Mouse (Mus musculus) heart, postnatal 10 days (tissue): ENCODE results near the gene Serpina10. TPM values are rescaled to one million over a fixed set of nuclear protein-coding genes. Genes with fewer than 3 reads are reported as not detected.
"Not testable (repeated sequence)": the region's sequence is repeated elsewhere in the genome, so short reads cannot be mapped to it uniquely, and the experiment has no call there.

ENCODE experiments used
- DNase-seq, 2 experiments: peaks; one replicate each; pipeline ENCODE4 v3.0.0; 2021
- intact Hi-C: fragments of 180-260 bp; cut with DNase I; formaldehyde crosslinking; loops from one replicate; pipeline ENCODE4 v1.15.1; 2025
- total RNA-seq, 2 experiments: library from RNA; stranded (reverse); gene quantifications; 2 replicates each; pipeline ENCODE4 v1.2.3; 2021

Gene Serpina10
- total RNA-seq, 2 experiments from 2014 or later: not detected

DNA sequence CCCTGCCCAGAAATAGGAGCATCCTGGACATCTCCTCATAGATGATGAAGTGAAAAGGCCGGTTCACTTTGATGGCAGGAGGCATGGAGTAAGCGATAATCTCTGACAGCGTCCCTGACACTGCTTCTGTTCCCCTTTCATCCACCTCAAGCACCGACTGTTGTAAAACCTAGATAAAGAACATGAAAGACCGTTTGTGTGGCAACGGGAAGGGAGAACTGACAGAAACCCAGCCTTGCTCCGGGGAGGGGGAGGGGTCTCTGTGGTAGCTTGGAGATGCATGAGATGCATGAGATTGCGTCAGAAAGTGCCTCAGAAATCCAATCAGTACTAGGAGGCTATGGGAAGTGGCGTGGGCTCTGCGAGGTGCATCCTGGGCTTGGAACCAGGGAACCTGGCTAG lies 14.4 kb downstream of the Serpina10 start:
- intact Hi-C loops: no loop called here

DNA sequence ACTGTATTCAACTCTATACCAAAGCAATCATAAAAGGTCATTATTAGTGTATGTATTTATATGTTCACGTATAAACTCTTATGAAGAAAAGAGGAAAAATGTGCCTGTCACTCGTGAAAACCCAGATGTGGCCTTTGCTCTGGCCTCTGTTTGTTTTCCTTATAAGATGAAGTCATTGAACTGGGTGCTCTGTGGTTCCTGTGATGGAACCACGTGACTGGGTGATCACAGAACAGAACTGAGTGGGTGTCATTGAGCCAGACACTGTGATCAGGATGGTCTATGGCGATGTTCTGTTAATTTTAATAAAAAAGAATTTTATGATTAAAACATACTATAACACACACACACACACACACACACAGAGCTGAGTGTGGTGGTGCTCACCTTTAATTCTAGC lies 15.5 kb downstream of the Serpina10 start:
- no peak for DNase-seq
- intact Hi-C loops: no loop called here

More for the DNA sequence above, 14.4 kb downstream of the Serpina10 start:
- no peak for DNase-seq

DNA sequence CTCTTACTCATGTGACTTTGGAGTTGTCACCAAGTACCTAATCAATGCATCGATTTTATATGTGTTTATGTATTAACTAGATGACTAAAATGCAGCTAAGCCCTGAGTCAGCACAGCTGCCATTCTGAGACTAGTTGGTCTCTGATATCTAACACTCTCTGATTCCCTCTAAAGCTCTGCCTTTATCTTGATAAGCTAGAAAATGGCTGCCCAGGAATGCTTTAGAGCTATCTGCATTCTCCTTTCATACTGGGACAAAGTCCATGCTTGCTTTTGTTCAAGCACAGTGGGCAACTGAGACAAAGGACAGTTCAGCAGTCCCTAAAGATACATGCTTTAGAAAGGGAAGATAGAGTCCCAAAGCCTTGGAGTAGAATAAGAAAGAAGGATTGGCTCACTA lies 16.1 kb downstream of the Serpina10 start:
- DNase-seq: no peak
- intact Hi-C loops: no loop called here

DNA sequence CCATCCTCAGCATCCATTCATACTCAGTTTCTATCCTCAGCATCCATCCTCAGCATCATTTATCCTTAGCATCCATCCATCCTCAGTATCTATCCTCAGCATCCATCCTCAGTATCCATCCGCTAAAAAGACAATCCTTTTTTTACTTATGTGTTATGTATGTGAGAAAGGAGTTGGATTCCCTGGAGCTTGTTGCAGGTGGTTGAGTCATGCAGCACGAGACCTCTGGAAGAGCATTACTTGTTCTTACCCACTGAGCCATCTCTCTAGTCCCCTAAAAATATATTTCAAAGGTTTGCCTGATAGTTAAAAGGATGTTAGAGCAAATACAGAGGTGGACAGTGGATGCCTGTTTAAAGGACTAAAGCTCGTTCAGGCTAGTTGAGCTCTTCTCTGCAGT lies 29.4 kb downstream of the Serpina10 start:
- DNase-seq: no peak
- intact Hi-C loops: no loop called here

DNA sequence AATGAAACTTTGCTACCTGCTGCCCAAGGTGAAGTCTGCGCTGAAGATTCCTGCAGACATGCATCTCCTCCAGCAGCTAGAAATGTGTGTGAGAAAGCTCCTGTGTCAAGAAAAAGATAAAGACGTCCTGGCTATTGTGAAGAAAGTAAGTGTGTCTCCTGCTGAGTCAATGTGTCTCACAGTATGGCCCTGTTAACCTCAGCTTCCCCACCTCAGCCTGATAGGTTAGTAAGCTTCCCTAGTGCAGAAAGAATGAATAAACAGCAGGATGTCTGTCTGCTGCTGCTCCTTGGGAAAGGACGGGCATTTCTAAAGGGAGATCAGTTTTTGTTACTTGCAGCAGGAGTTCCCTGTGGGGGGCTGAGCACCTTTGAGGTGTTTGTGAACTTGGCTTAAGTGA lies 30.9 kb downstream of the Serpina10 start:
- intact Hi-C loops: no loop called here
- no peak for DNase-seq

DNA sequence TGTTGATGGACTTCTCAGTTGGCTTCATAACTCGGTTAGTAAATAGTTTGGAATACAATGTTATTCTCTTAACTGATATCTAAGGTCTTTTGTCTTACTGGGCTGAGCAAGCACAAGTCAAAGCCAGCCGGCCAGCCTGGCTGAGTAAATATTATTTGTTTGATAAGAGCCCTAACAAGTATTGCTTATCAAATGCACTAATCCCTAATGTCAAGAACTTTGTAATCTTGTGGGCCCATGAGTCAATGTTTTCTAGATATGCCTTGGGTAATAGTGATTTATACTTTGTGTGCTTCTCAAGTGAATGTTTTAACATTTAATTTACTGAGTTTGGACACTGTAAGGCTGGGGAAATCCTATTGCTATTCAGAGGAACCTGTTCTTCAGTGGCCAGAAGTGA lies 32.8 kb downstream of the Serpina10 start:
- intact Hi-C loops: no loop called here
- no peak for DNase-seq

DNA sequence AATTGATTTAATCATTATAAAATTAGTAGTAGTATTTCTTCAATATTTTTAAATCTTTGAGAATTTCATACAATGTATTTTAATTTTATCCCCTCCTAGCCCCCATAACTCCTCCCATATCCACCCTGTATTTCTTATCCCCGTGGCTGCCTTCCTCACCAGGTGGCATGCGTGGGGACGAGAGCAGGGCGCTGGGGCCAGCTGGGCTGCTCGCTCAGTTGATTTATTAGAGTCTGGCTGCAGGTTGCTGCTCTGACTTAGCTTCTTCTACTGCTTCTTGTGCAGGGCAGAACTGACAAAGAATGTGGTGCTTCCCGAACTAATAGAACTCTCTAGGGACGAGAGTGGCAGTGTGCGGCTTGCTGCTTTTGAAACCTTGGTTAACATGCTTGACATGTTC lies 47.5 kb downstream of the Serpina10 start:
- DNase-seq: no peak
- intact Hi-C loops: no loop called here

DNA sequence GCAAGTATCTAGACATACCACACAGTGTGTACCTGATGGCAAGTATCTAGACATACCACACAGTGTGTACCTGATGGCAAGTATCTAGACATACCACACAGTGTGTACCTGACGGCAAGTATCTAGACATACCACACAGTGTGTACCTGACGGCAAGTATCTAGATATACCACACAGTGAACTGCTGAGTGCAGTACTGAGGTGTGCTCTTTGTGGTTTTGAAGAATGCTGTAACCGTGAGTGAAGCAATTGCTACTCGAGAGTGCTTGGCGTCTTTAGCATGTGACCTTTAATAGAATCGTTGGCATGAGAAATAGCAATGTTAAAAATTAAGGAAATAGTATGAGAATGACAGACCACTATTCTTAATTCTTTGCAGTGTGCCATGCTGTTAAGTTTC lies 53.1 kb downstream of the Serpina10 start:
- DNase-seq, intact Hi-C loops: not testable (repeated sequence)

DNA sequence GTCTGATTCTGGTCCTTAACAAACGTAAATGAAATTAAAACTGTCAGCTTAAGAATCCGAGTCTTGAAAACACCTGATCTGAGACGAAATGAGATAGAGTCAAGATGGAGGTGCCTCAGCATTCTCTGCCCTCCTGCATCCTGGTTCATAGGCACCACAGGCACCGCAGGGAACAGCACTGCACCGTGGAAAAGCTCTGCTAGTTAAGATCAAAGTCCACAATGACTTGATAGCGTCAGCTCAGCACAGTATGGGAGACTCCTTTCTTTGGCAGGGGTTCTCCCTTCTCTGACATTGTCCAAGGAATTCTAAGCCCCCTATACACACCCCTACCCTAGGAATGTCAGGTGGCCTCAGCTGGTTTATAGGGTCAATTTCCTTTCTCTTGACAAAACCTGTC lies 61.6 kb downstream of the Serpina10 start:
- intact Hi-C loops: no loop called here
- DNase-seq: no peak

DNA sequence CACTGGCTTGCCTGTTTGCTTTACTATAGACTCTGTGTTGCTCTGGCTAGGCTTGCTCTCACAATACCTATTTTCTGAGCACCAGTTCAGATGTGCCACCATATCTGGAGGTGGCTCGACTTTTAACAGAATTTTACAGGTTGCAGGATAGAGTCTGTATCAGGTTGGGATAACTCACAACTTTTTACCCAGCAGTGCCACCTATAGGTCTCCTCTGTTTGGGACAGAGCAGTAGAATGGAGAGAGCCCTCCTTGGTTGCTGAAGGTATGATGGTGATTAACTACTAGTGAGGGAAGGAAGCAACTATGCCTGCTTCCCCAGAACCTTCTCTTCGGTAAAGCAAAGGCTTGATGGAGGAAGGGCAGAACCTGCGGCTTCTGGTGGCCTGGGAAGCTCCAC lies 64.1 kb downstream of the Serpina10 start:
- peak; percentile 6 to 11 for DNase-seq

DNA sequence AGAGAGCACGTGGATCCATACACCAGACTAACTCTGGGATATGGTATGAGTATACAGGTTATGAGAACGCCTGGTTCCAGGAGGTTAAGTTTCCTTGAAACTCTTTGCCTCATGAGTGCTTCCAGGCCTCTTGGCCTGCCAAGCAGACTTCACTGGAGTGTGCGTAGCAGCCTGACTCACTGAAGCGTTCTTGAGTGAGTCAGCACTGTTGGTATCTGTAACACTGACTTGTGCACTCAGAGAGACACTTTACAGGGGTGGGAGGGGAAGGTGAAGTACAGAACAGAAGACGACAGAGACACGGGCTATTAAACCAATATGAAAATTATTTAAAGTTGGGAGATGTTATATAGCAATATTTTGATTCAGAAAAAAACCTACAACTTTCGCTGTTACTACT lies 66.1 kb downstream of the Serpina10 start:
- intact Hi-C loops: no loop called here

More for the DNA sequence above, 64.1 kb downstream of the Serpina10 start:
- intact Hi-C loops: no loop called here

More for the DNA sequence above, 66.1 kb downstream of the Serpina10 start:
- no peak for DNase-seq

Other genes starting within 250 kb of the Serpina10 start
- 1 to 10 TPM; 2.7 to 3.4 TPM for gene Otub2, start 242.8 kb downstream of the Serpina10 start, total RNA-seq
- 1 to 10 TPM in 1 of 2 experiments, under 1 TPM in 1; 0.97 to 1.8 TPM for gene 9330161L09Rik, start 223.6 kb downstream of the Serpina10 start, total RNA-seq
- gene Ddx24, start 205.6 kb downstream of the Serpina10 start, total RNA-seq: 10 to 100 TPM; 82.2 to 94.5 TPM
- gene Ifi27, start 197.2 kb downstream of the Serpina10 start, total RNA-seq: 100 to 1,000 TPM in 1 of 2 experiments, 10 to 100 TPM in 1; 75.4 to 153 TPM
- 10 to 100 TPM in 1 of 2 experiments, 1 to 10 TPM in 1; 5.7 to 11.5 TPM for gene Ifi27l2a, start 187.8 kb downstream of the Serpina10 start, total RNA-seq
- gene Ifi27l2b, start 174.2 kb downstream of the Serpina10 start, total RNA-seq: not detected
- gene Ppp4r4, start 99.2 kb downstream of the Serpina10 start, total RNA-seq: under 1 TPM; 0.47 to 0.48 TPM
- gene Serpina6, start 25.8 kb upstream of the Serpina10 start, total RNA-seq: not detected
- gene Serpina16, start 44.7 kb upstream of the Serpina10 start, total RNA-seq: not detected
- not detected for gene Serpina1f, start 64.1 kb upstream of the Serpina10 start, total RNA-seq
- under 1 TPM in 1 of 2 experiments, not detected in 1; 0.25 TPM for gene Serpina1d, start 142.1 kb upstream of the Serpina10 start, total RNA-seq
- gene Serpina1b, start 198.9 kb upstream of the Serpina10 start, total RNA-seq: under 1 TPM in 1 of 2 experiments, not detected in 1; 0.19 TPM
- not detected for gene Serpina1a, start 232.1 kb upstream of the Serpina10 start, total RNA-seq